Mouse (Mus musculus) spleen, postnatal 36 days (tissue): ENCODE results near the gene Ddx39.

Experiments used
- DNase-seq, 2 experiments: peaks; one replicate each; pipeline ENCODE4 v3.0.0; 2022; ENCODE audit warnings: low spot score in 2 of 2, mixed read lengths in 1 of 2

The Ddx39 gene

GRCm38 (mm10) chr8:83715031-83715690, at the start of gene Ddx39:
Gene Ddx39, plus strand, starts transcription at chr8:83715177.
- peak; percentile 98 for DNase-seq

- DNase-seq, result peak in 1 of 2 experiments; percentile 16
Observed at GRCm38 (mm10) chr8:83665969-83666865, 48.8 kb upstream of the Ddx39 start, which contains the start of gene Ptger1. Gene Ptger1, plus strand, starts transcription at chr8:83666678.

- DNase-seq, result no peak
Observed at GRCm38 (mm10) chr8:83666866-83667234, 48.1 kb upstream of the Ddx39 start.

GRCm38 (mm10) chr8:83667526-83667925, 47.5 kb upstream of the Ddx39 start:
- no peak for DNase-seq

- DNase-seq, result peak; percentile 38 to 39
Observed at GRCm38 (mm10) chr8:83668010-83668916, 46.7 kb upstream of the Ddx39 start.

GRCm38 (mm10) chr8:83669013-83669412, 46.0 kb upstream of the Ddx39 start:
- no peak for DNase-seq

GRCm38 (mm10) chr8:83672936-83673335, 42.0 kb upstream of the Ddx39 start:
- DNase-seq, result no peak

- no peak for DNase-seq
Observed at GRCm38 (mm10) chr8:83674497-83674896, 40.5 kb upstream of the Ddx39 start.

GRCm38 (mm10) chr8:83679866-83680265, 35.1 kb upstream of the Ddx39 start:
- no peak for DNase-seq

- DNase-seq, result no peak
Observed at GRCm38 (mm10) chr8:83680603-83681002, 34.4 kb upstream of the Ddx39 start.

- DNase-seq, result no peak
Observed at GRCm38 (mm10) chr8:83681099-83681498, 33.9 kb upstream of the Ddx39 start.

- no peak for DNase-seq
Observed at GRCm38 (mm10) chr8:83684517-83684916, 30.5 kb upstream of the Ddx39 start.

GRCm38 (mm10) chr8:83689264-83689663, 25.7 kb upstream of the Ddx39 start:
- DNase-seq, result no peak

- DNase-seq, result peak; percentile 48
Observed at GRCm38 (mm10) chr8:83693609-83694236, 21.3 kb upstream of the Ddx39 start.

- no peak for DNase-seq
Observed at GRCm38 (mm10) chr8:83694369-83695160, 20.4 kb upstream of the Ddx39 start.

GRCm38 (mm10) chr8:83695351-83696106, 19.4 kb upstream of the Ddx39 start:
- peak; percentile 63 to 67 for DNase-seq

- DNase-seq, result peak in 1 of 2 experiments; percentile 19
Observed at GRCm38 (mm10) chr8:83697374-83698220, 17.4 kb upstream of the Ddx39 start.

- DNase-seq, result peak; percentile 87
Observed at GRCm38 (mm10) chr8:83698291-83698660, 16.7 kb upstream of the Ddx39 start.
